Mouse (Mus musculus) heart, postnatal 4 days (tissue): Measurements from ENCODE around the gene Caml. TPM values are rescaled to one million over a fixed set of nuclear protein-coding genes. Genes with fewer than 3 reads are reported as not detected.
"Not testable (repeated sequence)": the region's sequence is repeated elsewhere in the genome, so short reads cannot be mapped to it uniquely, and the experiment has no call there.

Source experiments
- DNase-seq: peaks from one replicate; pipeline ENCODE4 v3.0.0; 2021
- total RNA-seq, 2 experiments: library from RNA; stranded (reverse); gene quantifications; 2 replicates each; pipeline ENCODE4 v1.2.3; 2021

The Caml gene
- total RNA-seq, 2 experiments from 2014 or later = 16.2 to 17.7 TPM

GRCm38 (mm10) chr13:55622156-55622648 is 603 bp upstream of the Caml start:
- not testable (repeated sequence) for DNase-seq

- peak; percentile 94 for DNase-seq
Measured at GRCm38 (mm10) chr13:55634639-55635127, 11.9 kb downstream of the Caml start, which contains the start of gene Ddx46. Ddx46 (plus strand) TSS chr13:55635027.

- no peak for DNase-seq
Measured at GRCm38 (mm10) chr13:55635146-55635571, 12.4 kb downstream of the Caml start.

- no peak for DNase-seq
Measured at GRCm38 (mm10) chr13:55636185-55636983, 13.6 kb downstream of the Caml start.

GRCm38 (mm10) chr13:55640480-55640879 is 17.7 kb downstream of the Caml start:
- peak; percentile 87 for DNase-seq

GRCm38 (mm10) chr13:55644525-55644924 is 21.7 kb downstream of the Caml start:
- no peak for DNase-seq

- DNase-seq = no peak
Measured at GRCm38 (mm10) chr13:55650098-55650497, 27.3 kb downstream of the Caml start.

- no peak for DNase-seq
Measured at GRCm38 (mm10) chr13:55650980-55651379, 28.2 kb downstream of the Caml start.

- peak; percentile 59 for DNase-seq
Measured at GRCm38 (mm10) chr13:55668550-55668949, 45.7 kb downstream of the Caml start.

- no peak for DNase-seq
Measured at GRCm38 (mm10) chr13:55672711-55673110, 49.9 kb downstream of the Caml start.

- DNase-seq = no peak
Measured at GRCm38 (mm10) chr13:55677364-55677763, 54.6 kb downstream of the Caml start.

Other genes starting within 250 kb of the Caml start
- not detected for gene Slc34a1, start 224.8 kb upstream of the Caml start, total RNA-seq
- gene Pfn3, start 207.8 kb upstream of the Caml start, total RNA-seq = not detected
- not detected for gene F12, start 196.2 kb upstream of the Caml start, total RNA-seq
- gene Grk6, start 177.9 kb upstream of the Caml start, total RNA-seq = 10 to 100 TPM; 29.9 to 31.1 TPM
- gene Prr7, start 158.7 kb upstream of the Caml start, total RNA-seq = 1 to 10 TPM; 2.1 to 2.3 TPM
- 10 to 100 TPM; 64.5 to 66.8 TPM for gene Dbn1, start 134.9 kb upstream of the Caml start, total RNA-seq
- 100 to 1,000 TPM; 115 to 119 TPM for gene Pdlim7, start 109.3 kb upstream of the Caml start, total RNA-seq
- 1 to 10 TPM; 1.0 to 1.1 TPM for gene Dok3, start 93.7 kb upstream of the Caml start, total RNA-seq
- 10 to 100 TPM; 16.9 to 18.5 TPM for gene Ddx41, start 86.3 kb upstream of the Caml start, total RNA-seq
- gene Fam193b, start 51.9 kb upstream of the Caml start, total RNA-seq = 10 to 100 TPM; 21.2 to 24.0 TPM
- gene Tmed9, start 49.3 kb upstream of the Caml start, total RNA-seq = 100 to 1,000 TPM; 116 to 121 TPM
- gene B4galt7, start 23.1 kb upstream of the Caml start, total RNA-seq = 10 to 100 TPM; 12.2 to 12.5 TPM
- gene Ddx46, start 12.0 kb downstream of the Caml start, total RNA-seq = 10 to 100 TPM; 33.8 to 34.3 TPM
- 10 to 100 TPM; 77.3 to 82.3 TPM for gene B230219D22Rik, start 70.1 kb downstream of the Caml start, total RNA-seq
- gene Txndc15, start 91.6 kb downstream of the Caml start, total RNA-seq = 10 to 100 TPM; 35.7 to 36.6 TPM
- gene Pcbd2, start 104.4 kb downstream of the Caml start, total RNA-seq = 10 to 100 TPM; 42.2 to 45.7 TPM
- gene Catsper3, start 161.6 kb downstream of the Caml start, total RNA-seq = under 1 TPM in 1 of 2 experiments, not detected in 1; 0.33 TPM
- gene Pitx1, start 213.2 kb downstream of the Caml start, total RNA-seq = not detected